Mouse (Mus musculus): ENCODE data around the gene Tarsl2. TPM values are rescaled to one million over a fixed set of nuclear protein-coding genes. Genes with fewer than 3 reads are reported as not detected.

Gene Tarsl2
- 10 to 100 TPM; 33.2 to 34.3 TPM for total RNA-seq (2021)
- long read RNA-seq, experiment 1, partial matches to known transcripts = 5 of 9 reads
- long read RNA-seq, experiment 1, other reads (novel, unspliced or antisense) = 0 of 9 reads
- long read RNA-seq, experiment 2, partial matches to known transcripts = 3 of 5 reads
- long read RNA-seq, experiment 2, other reads (novel, unspliced or antisense) = 1 of 5 reads

GRCm38 (mm10) chr7:65644643-65645351 lies at the start of gene Tarsl2:
Gene Tarsl2 (plus strand): TSS chr7:65644898.
- DNase-seq = peak; percentile 95 to 97

GRCm38 (mm10) chr7:65606124-65606523 lies 38.6 kb upstream of the Tarsl2 start:
- no peak for DNase-seq

GRCm38 (mm10) chr7:65607003-65607402 lies 37.7 kb upstream of the Tarsl2 start:
- DNase-seq = no peak

- DNase-seq = peak in 1 of 2 experiments; percentile 4
Measured at GRCm38 (mm10) chr7:65610171-65610570, 34.5 kb upstream of the Tarsl2 start.

- no peak for DNase-seq
Measured at GRCm38 (mm10) chr7:65610673-65611072, 34.0 kb upstream of the Tarsl2 start.

GRCm38 (mm10) chr7:65611298-65611697 lies 33.4 kb upstream of the Tarsl2 start:
- DNase-seq = no peak

GRCm38 (mm10) chr7:65613723-65614122 lies 31.0 kb upstream of the Tarsl2 start:
- DNase-seq = no peak

- DNase-seq = no peak
Measured at GRCm38 (mm10) chr7:65618751-65619150, 25.9 kb upstream of the Tarsl2 start.

GRCm38 (mm10) chr7:65620746-65621145 lies 24.0 kb upstream of the Tarsl2 start:
- no peak for DNase-seq

GRCm38 (mm10) chr7:65623330-65623729 lies 21.4 kb upstream of the Tarsl2 start:
- DNase-seq = no peak

- no peak for DNase-seq
Measured at GRCm38 (mm10) chr7:65625528-65625927, 19.2 kb upstream of the Tarsl2 start.

- no peak for DNase-seq
Measured at GRCm38 (mm10) chr7:65629846-65630245, 14.9 kb upstream of the Tarsl2 start.

- DNase-seq = no peak
Measured at GRCm38 (mm10) chr7:65630661-65631060, 14.0 kb upstream of the Tarsl2 start.

GRCm38 (mm10) chr7:65635831-65636230 lies 8.9 kb upstream of the Tarsl2 start:
- no peak for DNase-seq

GRCm38 (mm10) chr7:65636356-65636880 lies 8.3 kb upstream of the Tarsl2 start:
- no peak for DNase-seq

GRCm38 (mm10) chr7:65638170-65638770 lies 6.4 kb upstream of the Tarsl2 start:
- DNase-seq = no peak

- DNase-seq = peak in 1 of 2 experiments; percentile 14
Measured at GRCm38 (mm10) chr7:65639821-65640382, 4.8 kb upstream of the Tarsl2 start.

GRCm38 (mm10) chr7:65640672-65641071 lies 4.0 kb upstream of the Tarsl2 start:
- DNase-seq = no peak

- no peak for DNase-seq
Measured at GRCm38 (mm10) chr7:65642371-65643304, 2.1 kb upstream of the Tarsl2 start.

- peak in 1 of 2 experiments; percentile 16 for DNase-seq
Measured at GRCm38 (mm10) chr7:65643861-65644421, 757 bp upstream of the Tarsl2 start.

- no peak for DNase-seq
Measured at GRCm38 (mm10) chr7:65645996-65646395, 1.3 kb downstream of the Tarsl2 start.

Measured in heart, adult 18-20 months (tissue).